Mouse (Mus musculus) lung, postnatal 0 days (tissue): ENCODE data around the gene Kcnk1.

Experiments
- CTCF ChIP-seq: IDR thresholded peaks from 2 replicates; pipeline ENCODE4 v1.5.1; 2016; ENCODE audit warnings: antibody characterized with exemption, mild to moderate bottlenecking
- EP300 ChIP-seq: IDR thresholded peaks from 2 replicates; pipeline ENCODE4 v1.6.1; 2016; ENCODE audit warnings: antibody characterized with exemption, mild to moderate bottlenecking, control low read depth

DNA sequence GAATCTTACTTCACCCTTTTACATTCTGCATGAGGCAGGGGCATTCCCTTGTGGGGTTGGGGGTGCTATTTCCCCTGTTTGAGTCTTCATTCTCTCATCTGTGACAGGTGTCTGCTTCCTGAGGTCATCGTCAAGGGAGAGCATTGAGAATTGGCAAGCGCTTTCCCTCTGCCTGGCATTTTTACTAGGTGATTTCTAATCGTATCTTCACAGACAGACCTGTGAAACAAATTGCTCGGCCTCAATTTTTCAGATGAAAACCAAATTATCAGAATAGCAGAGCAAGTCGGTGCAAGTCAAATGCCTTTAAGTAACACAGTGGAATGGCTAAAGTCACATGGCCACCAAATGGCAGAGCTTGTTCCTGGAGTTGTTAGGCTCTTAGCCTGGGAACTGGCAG, 41.4 kb downstream of the Kcnk1 start:
- TF ChIP-seq CTCF: no peak
- TF ChIP-seq EP300: no peak
